Mouse (Mus musculus) hindbrain, embryonic 10.5 days (tissue): Measurements from ENCODE around the gene Amigo3. TPM values are rescaled to one million over a fixed set of nuclear protein-coding genes. Genes with fewer than 3 reads are reported as not detected.

Source experiments
- DNase-seq: peaks from one replicate; pipeline ENCODE4 v3.0.0-alpha.2; 2017; ENCODE audit warnings: low spot score
- H3K27ac ChIP-seq: fragments of 300-500 bp; sonication (generic); 2 replicates; pipeline ENCODE4 v1.5.1; 2016; ENCODE audit warnings: mild to moderate bottlenecking, moderate library complexity
- H3K27me3 ChIP-seq: fragments of 300-500 bp; sonication (generic); 2 replicates; pipeline ENCODE4 v1.6.1; 2016; ENCODE audit warnings: mild to moderate bottlenecking; ENCODE audit not compliant: poor library complexity, insufficient read depth, severe bottlenecking
- H3K36me3 ChIP-seq: fragments of 300-500 bp; sonication (generic); 2 replicates; pipeline ENCODE4 v1.6.1; 2016; ENCODE audit warnings: mild to moderate bottlenecking, moderate library complexity
- H3K4me1 ChIP-seq: fragments of 300-500 bp; sonication (generic); replicated peaks from 2 replicates; pipeline ENCODE4 v1.6.1; 2016; ENCODE audit warnings: mild to moderate bottlenecking
- H3K4me3 ChIP-seq: fragments of 300-500 bp; sonication (generic); 2 replicates; pipeline ENCODE4 v1.5.1; 2016; ENCODE audit warnings: mild to moderate bottlenecking, moderate library complexity
- H3K9me3 ChIP-seq: fragments of 300-500 bp; sonication (generic); 2 replicates; pipeline ENCODE4 v1.6.1; 2016; ENCODE audit warnings: mild to moderate bottlenecking, moderate library complexity
- WGBS: fragments of 180-500 bp; shearing (Covaris S2); methylation state at CpG from one replicate; pipeline ENCODE4 v1.1.7; 2016; 5-methylcytosine and 5-hydroxymethylcytosine counted together
- polyA plus RNA-seq: library from polyadenylated mRNA; unstranded; fragments of >200 nt; fragmentation: Nextera tagmentation; extraction: Ambion mirVana; gene quantifications from 2 replicates; pipeline ENCODE4 v1.2.1, GENCODE M21; 2016

The Amigo3 gene
- polyA plus RNA-seq, 1 experiment from 2014 or later = 3.4 TPM

- H3K27ac ChIP-seq = no peak overlapping the region
- WGBS = 76% methylated on average over 1 of the region's 1 CpGs
- H3K4me3 ChIP-seq = no peak overlapping the region
- peaks cover 20% of the 10 kb centered on the region for H3K4me1 ChIP-seq
- no peaks in the 10 kb centered on the region for H3K27me3 ChIP-seq
- peaks cover 93% of the 10 kb centered on the region for H3K36me3 ChIP-seq
- no peaks in the 10 kb centered on the region for H3K9me3 ChIP-seq
- no peak for DNase-seq
Observed at GRCm38 (mm10) chr9:108055061-108055460, 2.1 kb downstream of the Amigo3 start.

GRCm38 (mm10) chr9:108055661-108056237, 2.8 kb downstream of the Amigo3 start:
- H3K9me3 ChIP-seq = no peaks in the 10 kb centered on the region
- H3K4me3 ChIP-seq = no peak overlapping the region
- no peaks in the 10 kb centered on the region for H3K27me3 ChIP-seq
- no peak for DNase-seq
- no peak overlapping the region for H3K27ac ChIP-seq
- peaks cover 91% of the 10 kb centered on the region for H3K36me3 ChIP-seq
- peaks cover 17% of the 10 kb centered on the region for H3K4me1 ChIP-seq
- WGBS = 89% methylated on average over 6 of the region's 6 CpGs

DNA sequence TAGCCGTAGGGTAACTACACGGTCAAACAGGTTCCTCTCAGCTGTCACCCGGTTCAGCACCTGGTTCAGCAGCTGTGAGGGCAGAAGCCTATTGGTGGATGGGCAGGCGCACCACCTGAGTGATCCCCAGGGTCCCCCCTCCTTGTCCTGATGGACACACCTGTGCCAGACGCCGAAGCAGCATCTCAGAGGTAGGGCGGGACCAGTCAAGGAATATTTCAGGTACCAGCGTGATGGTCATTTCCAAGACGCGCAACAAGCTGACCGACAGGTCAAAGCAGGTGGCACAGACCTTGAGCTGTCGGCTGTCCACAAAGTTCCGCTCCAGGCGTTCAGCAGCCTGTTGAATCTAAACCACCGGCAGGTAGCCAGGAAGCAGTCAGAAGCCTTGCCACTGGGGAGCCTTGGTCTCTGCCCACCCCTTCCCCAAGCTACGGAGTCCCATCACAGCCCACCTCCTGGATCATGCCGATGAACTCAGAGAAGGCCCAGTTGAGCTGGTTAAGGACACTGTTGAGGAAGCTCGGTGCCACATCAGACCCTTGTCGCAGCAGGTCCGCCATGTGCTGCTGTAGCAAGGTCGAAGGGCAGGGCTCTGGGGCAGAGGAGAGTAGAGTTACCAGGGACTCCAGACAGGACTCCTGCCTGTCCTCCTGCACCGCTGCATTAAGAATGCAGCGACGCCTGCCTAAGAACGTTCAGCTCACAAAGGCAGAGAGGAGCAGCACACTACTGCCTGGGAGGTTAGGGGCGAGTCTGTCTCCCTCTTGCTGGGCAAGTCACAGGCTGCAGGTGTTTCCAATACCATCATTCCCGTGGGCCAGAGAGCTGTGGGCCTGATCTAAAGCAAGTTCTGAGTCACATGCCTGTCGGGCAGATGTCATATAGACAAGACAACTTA, 3.7 kb downstream of the Amigo3 start:
- no peaks in the 10 kb centered on the region for H3K9me3 ChIP-seq
- H3K4me1 ChIP-seq = peaks cover 17% of the 10 kb centered on the region
- H3K27me3 ChIP-seq = no peaks in the 10 kb centered on the region
- H3K4me3 ChIP-seq = no peak overlapping the region; the same call in 1 of the 2 replicates
- DNase-seq = no peak
- no peak overlapping the region for H3K27ac ChIP-seq
- peaks cover 88% of the 10 kb centered on the region for H3K36me3 ChIP-seq
- 77% methylated on average over 28 of the region's 28 CpGs for WGBS

- H3K4me1 ChIP-seq = peaks cover 17% of the 10 kb centered on the region
- H3K9me3 ChIP-seq = no peaks in the 10 kb centered on the region
- H3K27ac ChIP-seq = no peak overlapping the region
- H3K4me3 ChIP-seq = no peak overlapping the region
- 89% methylated on average over 5 of the region's 5 CpGs for WGBS
- no peak for DNase-seq
- H3K36me3 ChIP-seq = peaks cover 88% of the 10 kb centered on the region
- no peaks in the 10 kb centered on the region for H3K27me3 ChIP-seq
Observed at GRCm38 (mm10) chr9:108057262-108057562, 4.3 kb downstream of the Amigo3 start.

DNA sequence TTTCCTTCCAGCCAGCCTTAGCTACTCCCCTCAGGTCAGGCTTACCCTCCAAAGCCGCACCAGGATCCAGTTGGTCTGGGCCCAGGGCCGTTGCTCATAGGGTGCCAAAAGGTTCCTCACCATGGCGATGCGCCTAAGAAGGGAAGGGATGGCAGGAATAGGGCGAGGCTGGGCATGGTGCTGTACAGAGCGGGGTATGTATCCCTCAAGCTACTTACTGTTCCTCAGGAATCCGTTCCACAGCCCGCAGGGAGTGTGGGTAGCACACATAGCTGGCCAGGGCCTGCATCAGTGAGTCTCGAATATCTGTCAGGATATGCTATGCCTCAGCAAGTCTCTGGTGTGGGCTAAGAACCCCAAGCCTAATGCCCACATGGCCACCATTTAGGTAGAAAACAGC, 5.3 kb downstream of the Amigo3 start:
- H3K36me3 ChIP-seq = peaks cover 92% of the 10 kb centered on the region
- no peaks in the 10 kb centered on the region for H3K9me3 ChIP-seq
- H3K4me1 ChIP-seq = peaks cover 9% of the 10 kb centered on the region
- H3K27ac ChIP-seq = no peak overlapping the region
- 95% methylated on average over 9 of the region's 9 CpGs for WGBS
- H3K27me3 ChIP-seq = no peaks in the 10 kb centered on the region
- H3K4me3 ChIP-seq = no peak overlapping the region
- no peak for DNase-seq

- Histone ChIP-seq H3K9me3 (no peaks in the 10 kb centered on the region), H3K27me3 (no peaks in the 10 kb centered on the region), H3K36me3 (peaks cover 85% of the 10 kb centered on the region), H3K27ac (no peak overlapping the region), H3K4me3 (no peak overlapping the region), H3K4me1 (peaks cover 1% of the 10 kb centered on the region; the same call in 1 of the 2 replicates)
- WGBS = 89% methylated on average over 3 of the region's 3 CpGs
- no peak for DNase-seq
Observed at GRCm38 (mm10) chr9:108062142-108062541, 9.2 kb downstream of the Amigo3 start.

DNA sequence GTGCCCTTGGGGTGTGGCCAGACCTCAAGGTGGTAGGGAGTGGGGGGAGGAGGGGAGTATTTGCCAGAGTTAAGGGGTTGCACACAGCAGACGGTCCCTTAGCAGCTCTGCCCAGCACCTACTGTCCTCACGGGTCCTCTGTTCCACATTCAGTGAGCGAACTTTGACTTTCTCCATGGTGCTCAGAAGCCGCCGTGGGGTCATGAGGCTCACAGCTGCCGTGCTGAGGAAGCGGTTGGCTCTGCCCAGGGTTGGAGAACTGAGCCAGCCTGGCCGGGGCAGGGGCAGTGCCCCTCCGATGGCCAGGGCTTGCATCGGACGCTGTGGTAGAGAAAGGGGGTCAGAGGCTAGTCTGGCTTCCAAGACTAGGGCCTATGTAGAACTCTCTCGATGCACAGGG, 10.4 kb downstream of the Amigo3 start:
- Histone ChIP-seq H3K4me1 (no peaks in the 10 kb centered on the region; the same call in 1 of the 2 replicates), H3K27ac (no peak overlapping the region), H3K36me3 (peaks cover 74% of the 10 kb centered on the region), H3K9me3 (no peaks in the 10 kb centered on the region), H3K4me3 (no peak overlapping the region), H3K27me3 (no peaks in the 10 kb centered on the region)
- no peak for DNase-seq
- 92% methylated on average over 12 of the region's 12 CpGs for WGBS

- WGBS = 50% methylated on average over 5 of the region's 5 CpGs
- no peak overlapping the region for H3K4me3 ChIP-seq
- no peaks in the 10 kb centered on the region for H3K27me3 ChIP-seq
- H3K36me3 ChIP-seq = peaks cover 75% of the 10 kb centered on the region
- DNase-seq = peak; percentile 44
- H3K9me3 ChIP-seq = no peaks in the 10 kb centered on the region
- no peak overlapping the region for H3K27ac ChIP-seq
- H3K4me1 ChIP-seq = no peaks in the 10 kb centered on the region; the same call in 1 of the 2 replicates
Observed at GRCm38 (mm10) chr9:108065491-108066011, 12.6 kb downstream of the Amigo3 start.

DNA sequence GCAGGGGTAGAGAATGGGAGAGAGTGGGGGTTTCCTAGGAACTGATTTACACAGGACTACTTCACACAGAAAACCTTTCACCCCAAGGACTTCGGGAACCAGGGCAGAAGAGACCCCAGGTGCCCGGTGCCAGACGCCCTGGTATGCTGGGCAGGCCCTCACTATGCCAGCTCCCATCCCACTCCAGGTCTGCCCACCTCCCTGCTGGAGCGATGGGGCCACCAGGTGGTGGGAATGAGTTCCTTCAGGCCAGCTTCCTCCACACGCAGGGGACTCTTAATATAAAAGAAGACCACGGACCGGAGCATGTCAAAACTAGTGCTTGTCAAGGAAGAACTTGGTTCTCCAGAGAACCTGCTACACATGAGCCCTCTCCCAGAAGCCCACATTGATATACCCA, 14.2 kb downstream of the Amigo3 start:
- Histone ChIP-seq H3K27me3 (no peaks in the 10 kb centered on the region), H3K4me1 (no peaks in the 10 kb centered on the region; the same call in 1 of the 2 replicates), H3K4me3 (no peak overlapping the region), H3K27ac (no peak overlapping the region), H3K9me3 (no peaks in the 10 kb centered on the region), H3K36me3 (peaks cover 73% of the 10 kb centered on the region)
- DNase-seq = no peak
- 88% methylated on average over 7 of the region's 7 CpGs for WGBS

DNA sequence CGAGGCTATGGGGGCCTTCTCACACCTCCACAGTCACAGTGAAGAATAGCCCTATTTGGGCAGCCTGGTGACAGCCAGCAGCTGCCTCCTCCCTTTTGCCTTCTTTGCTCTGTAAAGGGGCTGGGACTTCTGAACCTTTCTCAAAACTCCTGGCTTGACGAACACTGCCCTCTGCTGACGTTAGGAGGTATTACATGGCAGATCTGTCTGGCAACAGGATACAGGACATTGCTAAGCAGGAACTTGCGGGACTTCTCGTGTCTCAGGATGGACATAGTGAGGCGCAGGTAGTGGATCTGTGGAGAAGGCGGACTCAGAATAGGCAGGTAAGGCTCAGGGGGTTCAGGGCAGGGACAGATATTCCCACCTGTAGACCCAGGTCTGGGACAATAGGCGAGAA, 14.9 kb downstream of the Amigo3 start:
- no peaks in the 10 kb centered on the region for H3K27me3 ChIP-seq
- H3K36me3 ChIP-seq = peaks cover 66% of the 10 kb centered on the region
- no peaks in the 10 kb centered on the region; the same call in 1 of the 2 replicates for H3K4me1 ChIP-seq
- 25% methylated on average over 8 of the region's 8 CpGs for WGBS
- peak; percentile 88 for DNase-seq
- H3K9me3 ChIP-seq = no peaks in the 10 kb centered on the region
- no peak overlapping the region for H3K4me3 ChIP-seq
- no peak overlapping the region for H3K27ac ChIP-seq

GRCm38 (mm10) chr9:108069007-108069406, 16.0 kb downstream of the Amigo3 start:
- Histone ChIP-seq H3K36me3 (peaks cover 60% of the 10 kb centered on the region), H3K27me3 (no peaks in the 10 kb centered on the region), H3K9me3 (no peaks in the 10 kb centered on the region), H3K4me1 (0 out of 2 replicates have a peak, but pooled peaks cover 5% of the 10 kb centered on the region), H3K27ac (no peak overlapping the region), H3K4me3 (no peak overlapping the region)
- DNase-seq = no peak
- WGBS = 89% methylated on average over 9 of the region's 9 CpGs

- no peak for DNase-seq
- Histone ChIP-seq H3K36me3 (peaks cover 55% of the 10 kb centered on the region), H3K4me1 (0 out of 2 replicates have a peak, but pooled peaks cover 5% of the 10 kb centered on the region), H3K4me3 (no peak overlapping the region), H3K9me3 (no peaks in the 10 kb centered on the region), H3K27ac (no peak overlapping the region), H3K27me3 (no peaks in the 10 kb centered on the region)
- WGBS = 95% methylated on average over 7 of the region's 7 CpGs
Observed at GRCm38 (mm10) chr9:108069529-108069928, 16.6 kb downstream of the Amigo3 start.

- DNase-seq = no peak
- H3K9me3 ChIP-seq = no peaks in the 10 kb centered on the region
- 0 out of 2 replicates have a peak, but pooled peaks cover 5% of the 10 kb centered on the region for H3K4me1 ChIP-seq
- H3K27me3 ChIP-seq = no peaks in the 10 kb centered on the region
- H3K36me3 ChIP-seq = peaks cover 40% of the 10 kb centered on the region
- no peak overlapping the region for H3K4me3 ChIP-seq
- no peak overlapping the region for H3K27ac ChIP-seq
- 94% methylated on average over 4 of the region's 4 CpGs for WGBS
Observed at GRCm38 (mm10) chr9:108071801-108072200, 18.8 kb downstream of the Amigo3 start.
